Mouse (Mus musculus): ENCODE measurements at regions not wholly inside any gene's neighbourhood (a gene's known extent, or its start where the extent isn't known, plus 50 kb on each side); places are given as distances from the start of the nearest gene placed in this dataset.

DNA sequence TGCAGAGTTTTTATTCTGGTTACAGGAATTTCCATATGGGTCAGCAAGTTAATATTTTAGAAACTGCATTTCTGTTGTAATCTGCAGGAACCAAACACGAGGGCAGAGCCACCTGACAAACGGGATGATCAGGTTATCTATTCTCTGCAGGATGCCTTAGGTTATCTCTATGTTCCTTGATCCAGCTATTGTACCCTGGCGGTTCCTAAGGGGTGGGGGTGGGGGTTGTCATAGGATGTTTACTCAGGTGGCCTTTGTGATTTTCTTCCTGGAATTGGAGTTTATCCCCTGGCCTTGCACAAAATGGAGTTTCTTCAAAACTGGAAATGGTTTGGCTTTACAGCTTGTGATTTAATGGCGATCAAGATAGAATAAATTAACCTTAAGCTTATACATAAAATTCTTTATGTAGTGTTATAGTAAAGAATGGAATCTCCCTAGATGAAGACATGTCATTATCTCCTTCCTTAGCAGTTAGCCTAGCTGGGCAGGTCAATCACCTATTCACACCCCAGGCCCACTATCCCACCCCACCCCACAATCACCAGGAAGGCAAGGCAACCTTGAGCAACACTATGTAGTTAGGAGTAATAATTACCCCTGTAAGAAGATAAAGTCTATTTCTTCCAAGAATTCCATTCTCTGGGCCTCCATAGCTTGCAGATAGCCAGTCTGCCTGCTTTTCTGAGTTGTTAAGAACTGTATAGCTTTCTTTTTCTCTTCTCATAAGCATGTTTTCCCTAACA, 192.3 kb upstream of the B430218F22Rik start:
- no peak for DNase-seq (ENCODE audit: extremely low spot score, low read depth, low spot score)

GRCm38 (mm10) chr13:118208146-118208545, 178.3 kb upstream of the B430218F22Rik start:
- no peak for DNase-seq (ENCODE audit: extremely low spot score, low read depth, low spot score)

GRCm38 (mm10) chr13:118227354-118227753, 159.1 kb upstream of the B430218F22Rik start:
- DNase-seq (ENCODE audit: extremely low spot score, low read depth, low spot score): peak; percentile 20

- DNase-seq (ENCODE audit: extremely low spot score, low read depth, low spot score): no peak
Observed at GRCm38 (mm10) chr13:118237968-118238367, 148.5 kb upstream of the B430218F22Rik start.

DNA sequence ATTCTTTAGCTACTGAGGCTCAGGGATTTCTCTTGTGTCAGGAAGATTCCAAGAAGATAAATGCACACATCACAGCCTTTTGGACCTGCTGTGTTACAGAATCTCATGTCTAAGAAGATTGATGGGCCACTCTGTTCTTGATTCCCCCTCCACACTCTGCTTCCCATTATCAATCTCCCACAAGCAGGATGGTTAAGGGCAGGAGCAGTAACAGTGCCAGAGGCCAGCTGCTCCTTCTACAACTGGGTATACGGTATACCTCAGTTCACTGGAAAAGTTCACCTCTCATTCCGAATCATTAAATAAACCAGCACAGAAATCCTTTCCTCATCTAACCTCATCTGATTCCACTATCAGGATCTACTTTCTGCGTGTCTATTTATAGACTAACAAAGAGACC, 141.8 kb upstream of the B430218F22Rik start:
- no peak for DNase-seq (ENCODE audit: extremely low spot score, low read depth, low spot score)

GRCm38 (mm10) chr13:118245546-118245945, 140.9 kb upstream of the B430218F22Rik start:
- no peak for DNase-seq (ENCODE audit: extremely low spot score, low read depth, low spot score)

DNA sequence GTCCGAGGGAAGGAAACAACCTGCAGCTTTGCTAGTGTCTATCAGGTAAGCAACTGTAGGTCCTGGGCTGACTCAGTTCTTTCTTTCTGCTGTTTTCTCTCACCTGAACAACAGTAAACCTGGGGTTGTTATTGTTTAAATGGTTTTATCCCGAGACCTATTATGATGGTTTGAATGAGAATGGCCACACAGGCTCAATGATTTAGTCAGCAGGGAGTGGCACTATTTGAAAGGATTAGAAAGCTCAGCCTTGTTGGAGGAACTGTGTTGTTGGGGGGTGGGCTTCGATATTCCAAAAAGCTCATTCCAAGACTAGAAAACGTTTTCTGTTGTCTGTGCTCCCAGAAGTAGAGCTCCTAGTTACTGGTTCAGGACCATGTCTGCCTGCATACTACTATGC, 126.8 kb upstream of the B430218F22Rik start:
- DNase-seq (ENCODE audit: extremely low spot score, low read depth, low spot score): no peak

DNA sequence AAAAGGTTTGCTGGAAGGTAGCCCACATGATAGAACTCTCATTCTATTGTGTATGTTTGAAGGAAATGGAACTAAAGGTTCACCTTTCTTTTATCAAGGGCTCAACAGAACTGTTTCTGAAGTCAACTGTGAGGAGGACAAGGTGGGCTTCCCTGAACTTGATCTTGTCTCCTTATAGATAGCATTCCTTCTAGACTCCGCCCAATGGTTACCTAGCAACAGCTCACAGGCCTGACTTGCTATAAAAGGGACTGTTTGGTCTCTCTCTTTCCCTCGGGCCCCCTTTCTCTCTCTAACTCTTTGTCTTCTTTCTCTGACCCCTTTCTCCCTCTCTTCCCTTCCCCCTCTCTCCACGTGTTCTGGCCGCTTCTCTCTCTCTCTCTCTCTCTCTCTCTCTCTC, 123.5 kb upstream of the B430218F22Rik start:
- no peak for DNase-seq (ENCODE audit: extremely low spot score, low read depth, low spot score)

- DNase-seq (ENCODE audit: extremely low spot score, low read depth, low spot score): no peak
Observed at GRCm38 (mm10) chr13:118265763-118266520, 120.5 kb upstream of the B430218F22Rik start.

DNA sequence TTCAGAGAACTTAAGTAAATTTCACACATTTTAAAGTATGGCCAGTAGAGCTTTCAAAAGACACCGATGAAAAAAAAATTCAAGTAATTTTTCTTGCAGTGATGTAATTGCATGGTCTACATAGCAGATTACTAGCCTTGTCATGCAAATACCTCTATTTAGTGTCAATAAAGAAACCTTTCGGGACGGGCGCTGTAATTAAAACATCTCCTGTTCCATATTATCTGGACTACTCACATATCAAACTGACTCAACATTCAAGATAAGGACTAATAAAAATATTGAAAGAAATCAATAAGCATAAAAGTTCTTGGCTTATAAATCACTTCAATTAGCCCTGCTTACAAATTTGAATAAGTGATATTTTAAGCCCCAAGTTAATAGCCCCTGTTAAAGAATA, 113.5 kb upstream of the B430218F22Rik start:
- DNase-seq (ENCODE audit: extremely low spot score, low read depth, low spot score): no peak

DNA sequence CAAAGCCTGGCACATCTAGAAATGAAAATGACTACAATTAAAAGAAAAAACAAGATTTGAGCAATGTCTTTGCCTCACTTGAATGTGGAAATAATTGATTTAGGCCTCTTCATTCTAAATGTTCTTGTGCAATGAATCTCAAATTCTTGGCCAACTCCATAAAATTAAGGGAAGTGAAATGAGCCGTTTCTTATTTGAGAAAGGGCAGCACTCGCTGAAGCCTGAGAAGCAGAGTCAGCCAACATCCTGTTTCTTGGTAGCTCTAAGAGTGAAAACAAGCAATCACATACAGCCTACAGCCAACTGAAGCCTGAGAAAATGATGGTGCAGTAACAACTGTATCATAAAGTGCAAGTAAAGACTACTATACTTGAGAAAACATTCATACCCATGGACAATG, 105.5 kb upstream of the B430218F22Rik start:
- no peak for DNase-seq (ENCODE audit: extremely low spot score, low read depth, low spot score)

DNA sequence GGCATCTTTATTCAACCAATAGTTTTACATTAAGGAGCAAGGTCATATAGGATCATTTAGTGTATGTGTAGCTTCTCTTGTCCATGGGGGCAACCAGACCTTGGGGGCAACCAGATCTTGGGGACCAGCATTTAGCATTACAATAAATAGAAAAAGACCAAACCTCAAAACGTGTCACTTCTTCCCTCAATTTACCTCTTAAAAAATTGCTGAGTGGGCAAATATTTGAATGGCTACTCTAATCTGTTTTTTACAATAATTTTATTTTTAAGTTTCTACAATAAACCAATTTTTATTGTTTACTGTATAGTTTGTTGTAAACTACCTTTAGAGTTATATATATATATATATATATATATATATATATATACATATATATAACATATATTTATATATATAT, 92.7 kb upstream of the B430218F22Rik start:
- no peak for DNase-seq (ENCODE audit: extremely low spot score, low read depth, low spot score)

DNA sequence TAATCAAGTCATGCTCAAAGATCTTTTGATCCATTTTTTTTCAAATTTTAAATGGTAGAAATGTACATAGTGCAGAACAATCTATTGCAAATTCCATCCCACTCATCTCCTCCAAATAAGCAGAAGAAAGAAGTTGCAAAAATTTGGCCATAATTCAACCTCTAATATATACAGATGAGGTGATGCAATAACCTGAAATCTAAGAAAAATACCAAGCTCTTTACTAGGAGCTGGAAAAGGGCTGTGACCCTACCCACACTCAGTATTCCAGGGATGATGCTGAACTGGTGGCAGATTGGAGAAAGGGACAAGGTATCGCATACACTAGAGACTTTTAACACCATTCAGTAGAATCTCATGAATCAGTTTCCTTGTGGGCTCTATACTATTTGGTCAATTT, 76.3 kb upstream of the B430218F22Rik start:
- no peak for DNase-seq (ENCODE audit: extremely low spot score, low read depth, low spot score)

DNA sequence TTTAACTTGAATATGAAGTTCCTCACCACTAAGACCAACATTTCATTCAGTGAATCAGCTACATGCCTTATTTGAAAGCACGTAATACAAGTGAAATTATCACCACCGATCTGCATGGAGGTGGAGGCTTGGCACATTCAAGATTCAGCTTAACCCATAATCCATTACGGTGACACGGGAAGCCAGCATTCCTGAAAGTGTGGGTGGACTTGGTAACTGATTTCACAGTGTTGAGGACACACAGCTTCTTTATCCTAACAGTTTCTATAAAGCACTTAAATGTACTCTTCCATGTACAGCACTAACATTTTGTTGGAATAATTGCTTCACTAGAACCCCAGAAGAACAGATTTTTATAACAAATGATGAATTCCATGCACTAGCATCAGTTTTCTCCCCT, 72.8 kb upstream of the B430218F22Rik start:
- DNase-seq (ENCODE audit: extremely low spot score, low read depth, low spot score): no peak
